Mouse (Mus musculus) lung, postnatal 0 days (tissue): ENCODE measurements around the gene 4930590J08Rik.

Source experiments
- CTCF ChIP-seq: IDR thresholded peaks from 2 replicates; pipeline ENCODE4 v1.5.1; 2016; ENCODE audit warnings: antibody characterized with exemption, mild to moderate bottlenecking
- EP300 ChIP-seq: IDR thresholded peaks from 2 replicates; pipeline ENCODE4 v1.6.1; 2016; ENCODE audit warnings: antibody characterized with exemption, mild to moderate bottlenecking, control low read depth

GRCm38 (mm10) chr6:91965060-91965459 is 62.5 kb downstream of the 4930590J08Rik start:
- TF ChIP-seq CTCF: no peak
- TF ChIP-seq EP300: no peak
